Mouse (Mus musculus) stomach, embryonic 14.5 days (tissue): ENCODE measurements around the gene Gpr35. TPM values are rescaled to one million over a fixed set of nuclear protein-coding genes. Genes with fewer than 3 reads are reported as not detected.

ENCODE experiments used
- ATAC-seq: fragments of 200-750 bp; cut with Nextera tagmentation; 2 replicates; pipeline ENCODE4 v1.8.0; 2017; ENCODE audit warnings: low read depth, moderate TSS enrichment; ENCODE audit not compliant: insufficient number of reproducible peaks, insufficient read depth, low FRiP score
- H3K27ac ChIP-seq: fragments of 300-500 bp; sonication (generic); 2 replicates; pipeline ENCODE4 v1.5.1; 2014; ENCODE audit warnings: mild to moderate bottlenecking, low read length, moderate library complexity, mixed read lengths
- H3K27me3 ChIP-seq: fragments of 300-500 bp; sonication (generic); 2 replicates; pipeline ENCODE4 v1.6.1; 2014; ENCODE audit warnings: low read length, control low read depth, mixed read lengths; ENCODE audit not compliant: control insufficient read depth, insufficient read depth
- H3K36me3 ChIP-seq: fragments of 300-500 bp; sonication (generic); 2 replicates; pipeline ENCODE4 v1.6.1; 2014; ENCODE audit warnings: mild to moderate bottlenecking, control low read depth, low read length, moderate library complexity, mixed read lengths; ENCODE audit not compliant: control insufficient read depth, insufficient read depth
- H3K4me1 ChIP-seq: fragments of 300-500 bp; sonication (generic); 2 replicates; pipeline ENCODE4 v1.6.1; 2014; ENCODE audit warnings: low read length, control low read depth, mixed read lengths; ENCODE audit not compliant: control insufficient read depth, insufficient read depth
- H3K4me2 ChIP-seq: fragments of 300-500 bp; sonication (generic); replicated peaks from 2 replicates; pipeline ENCODE4 v1.6.1; 2014; ENCODE audit warnings: low read depth, low read length, control low read depth
- H3K4me3 ChIP-seq: fragments of 300-500 bp; sonication (generic); 2 replicates; pipeline ENCODE4 v1.5.1; 2014; ENCODE audit warnings: low read depth, low read length, control low read depth
- H3K9ac ChIP-seq: fragments of 300-500 bp; sonication (generic); replicated peaks from 2 replicates; pipeline ENCODE4 v1.6.1; 2014; ENCODE audit warnings: low read depth, mild to moderate bottlenecking, control low read depth, low read length, moderate library complexity, mixed read lengths
- H3K9me3 ChIP-seq: fragments of 300-500 bp; sonication (generic); 2 replicates; pipeline ENCODE4 v1.6.1; 2016; ENCODE audit warnings: low read depth, low read length, control low read depth; ENCODE audit not compliant: control insufficient read depth
- WGBS: fragments of 180-500 bp; shearing (Covaris S2); extraction: QIAGEN DNeasy Blood & Tissue Kit; methylation state at CpG from one replicate; pipeline ENCODE4 v1.1.7; 2014; 5-methylcytosine and 5-hydroxymethylcytosine counted together
- polyA plus RNA-seq: library from polyadenylated mRNA; unstranded; fragments of >200 nt; fragmentation: Nextera tagmentation; extraction: Ambion mirVana; gene quantifications from 2 replicates; pipeline ENCODE4 v1.2.1, GENCODE M21; 2014

Gpr35 gene
- polyA plus RNA-seq, 1 experiment from 2014 or later = 7.7 TPM

DNA sequence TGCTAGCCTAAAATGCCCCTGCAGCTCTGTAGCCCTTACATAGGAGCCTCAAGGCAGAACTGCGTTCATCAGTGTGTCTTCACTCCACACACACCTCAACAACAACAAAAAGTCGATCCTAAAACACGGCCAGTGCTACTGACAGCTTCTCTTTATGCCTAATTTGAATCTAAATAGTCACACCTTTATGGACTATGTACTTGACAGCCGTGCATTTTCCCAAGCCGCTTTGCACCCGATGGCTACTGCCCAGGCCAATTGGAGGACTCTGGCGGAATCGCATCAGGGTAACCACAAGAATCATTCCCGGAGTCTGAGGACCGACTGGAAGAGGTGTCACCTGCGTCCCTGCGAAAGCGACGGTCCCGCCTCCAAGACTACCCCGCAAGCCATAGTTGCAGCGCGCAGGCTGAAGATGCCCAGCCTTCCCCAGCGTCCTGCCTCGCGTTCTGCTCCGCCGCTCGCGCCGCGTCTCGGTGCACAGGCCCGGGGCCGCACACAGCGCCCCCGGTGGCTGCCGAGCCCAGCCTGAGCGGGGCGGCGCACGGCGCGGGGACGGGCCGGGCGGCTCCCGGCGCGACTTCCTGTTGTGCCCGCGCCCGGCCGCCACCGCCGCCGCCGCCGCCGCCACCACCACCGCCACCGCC lies 40.3 kb upstream of the Gpr35 start, which contains the start of gene Rnpepl1:
Gene Rnpepl1, plus strand, starts transcription at position 545 of the 647 bp plus-strand sequence.
- Histone ChIP-seq H3K4me3 (peak within 1 kb of the TSS; percentile 78), H3K27ac (peak within 1 kb of the TSS; percentile 72), H3K36me3 (peaks cover 11% of the 10 kb centered on the region; the same call in 1 of the 2 replicates), H3K9ac (peak within 1 kb of the TSS; percentile 81), H3K4me2 (peak within 1 kb of the TSS; percentile 92), H3K27me3 (no peaks in the 10 kb centered on the region), H3K9me3 (no peaks in the 10 kb centered on the region), H3K4me1 (peaks cover 26% of the 10 kb centered on the region)
- peak; percentile 60 for ATAC-seq
- WGBS = under 1% methylated on average over 45 of the region's 57 CpGs

DNA sequence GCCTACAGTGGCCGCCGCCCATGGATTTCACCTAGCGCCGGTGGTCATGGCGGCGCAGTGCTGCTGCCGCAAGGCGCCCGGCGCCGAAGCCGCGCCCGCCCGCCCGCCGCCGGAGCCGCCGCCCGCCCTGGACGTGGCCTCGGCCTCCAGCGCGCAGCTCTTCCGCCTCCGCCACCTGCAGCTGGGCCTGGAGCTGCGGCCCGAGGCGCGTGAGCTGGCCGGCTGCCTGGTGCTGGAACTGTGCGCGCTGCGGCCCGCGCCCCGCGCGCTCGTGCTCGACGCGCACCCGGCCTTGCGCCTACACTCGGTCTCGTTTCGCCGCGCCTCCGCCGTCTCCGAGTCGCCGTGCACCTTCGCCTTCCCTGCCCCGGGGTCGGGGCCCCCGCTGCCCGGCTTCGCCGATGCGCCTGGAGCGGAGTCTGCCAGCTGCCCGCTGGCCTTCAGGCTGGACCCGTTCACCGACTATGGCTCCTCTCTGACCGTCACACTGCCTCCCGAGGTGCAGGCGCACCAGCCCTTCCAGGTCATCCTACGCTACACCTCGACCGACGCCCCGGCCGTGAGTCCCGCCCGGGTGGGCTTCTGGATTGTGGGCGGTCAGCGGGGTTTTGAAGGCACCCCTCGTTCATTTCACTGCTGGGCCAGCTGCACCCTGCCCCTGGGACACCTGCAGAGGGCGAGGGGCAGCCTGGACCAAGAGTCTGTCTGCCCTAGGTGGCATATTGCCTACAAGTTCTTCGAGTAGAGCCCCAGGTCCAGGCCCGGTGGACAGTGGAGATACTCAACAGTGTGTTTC lies 39.5 kb upstream of the Gpr35 start:
- H3K9me3 ChIP-seq = no peaks in the 10 kb centered on the region
- 1% methylated on average over 64 of the region's 85 CpGs for WGBS
- H3K4me3 ChIP-seq = peak overlapping the region; percentile 78
- peak overlapping the region; percentile 81 for H3K9ac ChIP-seq
- peak; percentile 0; the same call in 1 of the 2 replicates for ATAC-seq
- no peaks in the 10 kb centered on the region for H3K27me3 ChIP-seq
- peak overlapping the region; percentile 92 for H3K4me2 ChIP-seq
- H3K4me1 ChIP-seq = peaks cover 26% of the 10 kb centered on the region
- H3K36me3 ChIP-seq = peaks cover 17% of the 10 kb centered on the region
- H3K27ac ChIP-seq = peak overlapping the region; percentile 72

DNA sequence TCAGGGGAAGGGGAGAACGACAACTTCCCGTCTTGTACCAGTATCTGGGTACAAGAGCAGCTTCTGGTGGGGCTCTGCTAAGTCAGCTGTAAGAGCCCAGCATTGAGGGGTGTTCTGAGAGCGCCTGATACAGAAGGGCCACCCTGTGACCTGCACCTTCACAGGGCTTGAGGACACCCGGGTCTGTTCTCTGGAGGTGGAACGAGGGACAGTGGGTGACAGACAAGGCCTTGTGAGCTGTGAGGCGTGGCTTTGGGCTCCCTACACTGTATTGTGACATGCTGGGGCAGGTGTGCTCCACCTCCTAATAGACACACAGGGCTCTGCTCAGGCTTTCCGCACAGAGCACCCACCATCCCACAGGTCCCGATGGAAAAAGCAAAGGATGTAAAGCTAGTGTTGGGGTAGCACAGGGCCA lies 38.9 kb upstream of the Gpr35 start:
- H3K4me3 ChIP-seq = peak overlapping the region; percentile 78
- no peak for ATAC-seq
- H3K9ac ChIP-seq = peak overlapping the region; percentile 81; the same call in 1 of the 2 replicates
- H3K27ac ChIP-seq = peak overlapping the region; percentile 72
- peaks cover 26% of the 10 kb centered on the region for H3K4me1 ChIP-seq
- peak overlapping the region; percentile 92 for H3K4me2 ChIP-seq
- H3K27me3 ChIP-seq = no peaks in the 10 kb centered on the region
- 32% methylated on average over 8 of the region's 8 CpGs for WGBS
- H3K9me3 ChIP-seq = no peaks in the 10 kb centered on the region
- H3K36me3 ChIP-seq = peaks cover 23% of the 10 kb centered on the region

GRCm38 (mm10) chr1:92912286-92912685 lies 38.4 kb upstream of the Gpr35 start:
- Histone ChIP-seq H3K27ac (no peak overlapping the region), H3K9ac (0 out of 2 replicates have a peak overlapping the region, but pooled peaks have one; percentile 14), H3K4me3 (peak overlapping the region; percentile 78), H3K9me3 (no peaks in the 10 kb centered on the region), H3K4me2 (peak overlapping the region; percentile 92), H3K36me3 (peaks cover 29% of the 10 kb centered on the region), H3K27me3 (no peaks in the 10 kb centered on the region), H3K4me1 (peaks cover 26% of the 10 kb centered on the region)
- no peak for ATAC-seq
- WGBS = 52% methylated on average over 1 of the region's 1 CpGs

DNA sequence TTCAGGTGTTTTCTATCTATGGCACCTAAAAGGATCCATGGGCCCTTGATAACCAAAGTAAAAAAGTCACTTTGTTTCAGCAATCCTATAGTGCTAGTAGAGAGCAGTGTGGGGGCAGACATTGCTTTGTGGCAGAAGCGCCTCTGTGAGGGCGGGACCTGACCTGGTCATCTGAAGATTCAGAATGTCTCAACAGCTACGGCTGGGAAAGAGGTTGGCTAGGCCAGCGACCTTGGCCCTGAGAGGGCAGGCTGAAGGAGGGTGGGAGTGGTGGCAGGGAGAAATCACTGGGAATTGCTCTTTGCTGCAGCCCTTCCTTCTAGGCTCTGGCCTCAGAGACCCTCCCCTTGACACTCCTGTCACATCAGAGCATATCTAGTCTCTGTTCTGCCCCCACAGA lies 36.4 kb upstream of the Gpr35 start:
- no peak for ATAC-seq
- no peak overlapping the region for H3K4me3 ChIP-seq
- WGBS = 62% methylated on average over 4 of the region's 4 CpGs
- H3K27me3 ChIP-seq = no peaks in the 10 kb centered on the region
- no peak overlapping the region for H3K9ac ChIP-seq
- H3K9me3 ChIP-seq = no peaks in the 10 kb centered on the region
- H3K4me2 ChIP-seq = no peak overlapping the region
- peaks cover 47% of the 10 kb centered on the region for H3K36me3 ChIP-seq
- H3K4me1 ChIP-seq = peaks cover 21% of the 10 kb centered on the region; the same call in 1 of the 2 replicates
- H3K27ac ChIP-seq = no peak overlapping the region

GRCm38 (mm10) chr1:92914993-92915392 lies 35.7 kb upstream of the Gpr35 start:
- WGBS = 92% methylated on average over 11 of the region's 11 CpGs
- H3K27ac ChIP-seq = no peak overlapping the region

GRCm38 (mm10) chr1:92916725-92917124 lies 33.9 kb upstream of the Gpr35 start:
- no peaks in the 10 kb centered on the region for H3K27me3 ChIP-seq
- WGBS = 90% methylated on average over 9 of the region's 9 CpGs
- no peaks in the 10 kb centered on the region for H3K9me3 ChIP-seq
- H3K36me3 ChIP-seq = peaks cover 50% of the 10 kb centered on the region
- H3K4me3 ChIP-seq = no peak overlapping the region
- no peak overlapping the region for H3K4me2 ChIP-seq
- H3K27ac ChIP-seq = no peak overlapping the region
- peaks cover 10% of the 10 kb centered on the region; the same call in 1 of the 2 replicates for H3K4me1 ChIP-seq
- H3K9ac ChIP-seq = no peak overlapping the region
- ATAC-seq = no peak

More at GRCm38 (mm10) chr1:92914993-92915392, 35.7 kb upstream of the Gpr35 start:
- ATAC-seq = no peak
- Histone ChIP-seq H3K9me3 (no peaks in the 10 kb centered on the region), H3K27me3 (no peaks in the 10 kb centered on the region), H3K4me1 (peaks cover 16% of the 10 kb centered on the region; the same call in 1 of the 2 replicates), H3K36me3 (peaks cover 50% of the 10 kb centered on the region), H3K4me2 (no peak overlapping the region), H3K4me3 (no peak overlapping the region), H3K9ac (no peak overlapping the region)

GRCm38 (mm10) chr1:92919151-92919550 lies 31.5 kb upstream of the Gpr35 start:
- no peak overlapping the region for H3K27ac ChIP-seq
- no peak overlapping the region for H3K9ac ChIP-seq
- H3K27me3 ChIP-seq = no peaks in the 10 kb centered on the region
- ATAC-seq = no peak
- no peaks in the 10 kb centered on the region for H3K4me1 ChIP-seq
- 95% methylated on average over 11 of the region's 11 CpGs for WGBS
- H3K4me2 ChIP-seq = no peak overlapping the region
- peaks cover 47% of the 10 kb centered on the region for H3K36me3 ChIP-seq
- no peaks in the 10 kb centered on the region for H3K9me3 ChIP-seq
- no peak overlapping the region for H3K4me3 ChIP-seq
